Mouse (Mus musculus) stomach, postnatal 0 days (tissue): ENCODE data around the gene Mea1. TPM values are rescaled to one million over a fixed set of nuclear protein-coding genes. Genes with fewer than 3 reads are reported as not detected.

Experiments used
- ATAC-seq: fragments of 200-750 bp; cut with Nextera tagmentation; 2 replicates; pipeline ENCODE4 v1.8.0; 2017; ENCODE audit not compliant: low FRiP score, low TSS enrichment
- DNase-seq: peaks from one replicate; pipeline ENCODE4 v3.0.0-alpha.2; 2016; ENCODE audit warnings: low spot score
- H3K27ac ChIP-seq: fragments of 300-500 bp; sonication (generic); replicated peaks from 2 replicates; pipeline ENCODE4 v1.5.1; 2014; ENCODE audit warnings: mild to moderate bottlenecking, control low read depth
- H3K27me3 ChIP-seq: fragments of 300-500 bp; sonication (generic); 2 replicates; pipeline ENCODE4 v1.6.1; 2014; ENCODE audit warnings: low read length; ENCODE audit not compliant: control insufficient read depth, insufficient read depth
- H3K36me3 ChIP-seq: fragments of 300-500 bp; sonication (generic); 2 replicates; pipeline ENCODE4 v1.6.1; 2014; ENCODE audit warnings: low read length, mixed read lengths; ENCODE audit not compliant: control insufficient read depth, insufficient read depth
- H3K4me1 ChIP-seq: fragments of 300-500 bp; sonication (generic); replicated peaks from 2 replicates; pipeline ENCODE4 v1.6.1; 2014; ENCODE audit warnings: antibody characterized with exemption; ENCODE audit not compliant: control insufficient read depth, insufficient read depth
- H3K4me2 ChIP-seq: fragments of 300-500 bp; sonication (generic); replicated peaks from 2 replicates; pipeline ENCODE4 v1.6.1; 2014; ENCODE audit warnings: low read depth, mild to moderate bottlenecking, control low read depth, moderate library complexity
- H3K4me3 ChIP-seq: fragments of 300-500 bp; sonication (generic); 2 replicates; pipeline ENCODE4 v1.5.1; 2014; ENCODE audit warnings: low read depth, low read length, control low read depth
- H3K9ac ChIP-seq: fragments of 300-500 bp; sonication (generic); 2 replicates; pipeline ENCODE4 v1.6.1; 2014; ENCODE audit warnings: mild to moderate bottlenecking, low read length, control low read depth, mixed read lengths
- H3K9me3 ChIP-seq: fragments of 300-500 bp; sonication (generic); 2 replicates; pipeline ENCODE4 v1.6.1; 2016; ENCODE audit warnings: low read length; ENCODE audit not compliant: control insufficient read depth
- CTCF ChIP-seq: IDR thresholded peaks from 2 replicates; pipeline ENCODE4 v1.5.1; 2016; ENCODE audit warnings: antibody characterized with exemption, low read depth, mild to moderate bottlenecking, moderate library complexity
- EP300 ChIP-seq: optimal IDR thresholded peaks from 2 replicates; pipeline ENCODE3; 2016; ENCODE audit warnings: antibody characterized with exemption
- WGBS: fragments of 180-500 bp; shearing (Covaris S2); extraction: QIAGEN DNeasy Blood & Tissue Kit; methylation state at CpG from one replicate; pipeline ENCODE4 v1.1.7; 2014; 5-methylcytosine and 5-hydroxymethylcytosine counted together
- polyA plus RNA-seq: library from polyadenylated mRNA; unstranded; fragments of >200 nt; fragmentation: Nextera tagmentation; extraction: Ambion mirVana; gene quantifications from 2 replicates; pipeline ENCODE4 v1.2.1, GENCODE M21; 2015

Mea1 gene
- polyA plus RNA-seq, 1 experiment from 2014 or later: 142 TPM

DNA sequence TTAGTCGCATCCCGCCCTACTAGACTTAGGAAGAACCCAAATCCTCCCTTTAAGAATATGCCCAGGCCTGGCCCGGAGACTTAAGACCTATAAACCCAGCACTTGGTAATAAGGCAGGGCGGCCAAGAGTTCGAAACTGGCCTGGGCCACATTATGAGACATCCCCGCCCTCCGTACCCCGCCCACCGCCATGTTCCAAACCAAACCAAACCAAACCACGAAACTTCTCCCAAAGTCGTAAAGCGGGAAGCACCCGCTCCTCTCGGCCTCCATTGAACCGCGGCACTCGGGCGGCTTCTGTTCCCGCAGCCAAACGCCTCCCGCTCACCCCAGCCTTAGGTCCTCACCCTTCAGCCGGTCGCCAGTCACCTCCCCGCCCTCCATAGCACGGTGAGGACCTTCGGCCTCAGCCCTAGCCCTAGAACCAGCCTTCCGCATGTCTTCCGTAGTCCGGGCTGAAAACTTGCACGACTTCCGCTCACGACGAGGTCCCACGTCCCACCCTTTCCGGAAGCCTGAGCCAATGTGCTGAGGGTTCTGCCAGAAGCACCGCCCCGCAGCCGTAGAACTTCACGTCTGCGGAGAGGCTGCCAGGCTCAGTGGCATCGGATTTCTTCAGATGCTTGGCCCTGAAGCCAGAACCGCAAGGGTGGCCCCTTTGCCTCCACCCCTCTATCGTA, 4.6 kb upstream of the Mea1 start, which contains the start of gene Rrp36:
Rrp36 (minus strand) TSS at position 503 of the 680 bp plus-strand sequence.
- Histone ChIP-seq H3K36me3 (peaks cover 14% of the 10 kb centered on the region), H3K27me3 (no peaks in the 10 kb centered on the region), H3K4me2 (peak within 1 kb of the TSS; percentile 71), H3K27ac (peak within 1 kb of the TSS; percentile 90), H3K4me3 (peak within 1 kb of the TSS; percentile 72), H3K4me1 (peaks cover 2% of the 10 kb centered on the region), H3K9ac (peak within 1 kb of the TSS; percentile 76), H3K9me3 (no peaks in the 10 kb centered on the region)
- peak; percentile 93 for DNase-seq
- WGBS: under 1% methylated on average over 43 of the region's 43 CpGs
- ATAC-seq: peak; percentile 91
- TF ChIP-seq EP300: no peak
- no peak for TF ChIP-seq CTCF

DNA sequence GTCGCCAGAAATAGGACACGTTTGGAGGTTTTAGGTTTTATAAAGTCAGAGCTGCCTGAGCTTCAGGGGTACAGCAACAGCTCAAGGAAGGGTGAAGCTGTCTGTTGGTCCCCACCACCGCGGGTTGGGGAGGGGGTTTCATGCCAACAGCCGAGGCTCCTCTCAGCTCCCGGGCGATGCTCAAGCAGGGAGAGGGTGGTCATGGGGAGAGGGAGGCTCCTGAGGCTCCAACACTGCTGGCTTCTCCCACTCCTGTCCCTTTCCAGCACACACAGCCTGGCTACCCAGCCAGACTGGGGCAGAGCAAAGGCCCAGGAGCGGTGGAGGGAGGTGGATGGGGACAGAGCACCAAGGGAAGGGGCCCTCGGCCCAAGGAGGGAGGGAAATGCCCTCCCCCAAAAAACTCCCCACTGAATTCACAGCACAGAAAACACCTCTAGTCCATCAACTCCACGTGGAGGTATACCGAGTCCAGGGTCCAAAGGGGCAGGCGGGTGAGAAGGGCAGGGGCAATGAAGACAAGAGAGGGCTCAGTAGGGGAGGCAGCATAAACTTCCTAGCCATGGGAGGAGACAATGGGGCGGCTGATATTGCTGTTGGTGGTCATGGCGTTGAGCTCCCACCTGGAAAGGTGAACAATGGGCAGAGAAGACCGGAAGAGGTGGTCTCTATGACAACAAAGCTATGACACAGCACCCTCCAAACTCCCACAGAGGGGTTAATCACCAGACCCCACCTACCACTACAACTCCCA, 3.9 kb upstream of the Mea1 start:
- peak overlapping the region; percentile 76 for H3K9ac ChIP-seq
- peaks cover 8% of the 10 kb centered on the region for H3K4me1 ChIP-seq
- peak overlapping the region; percentile 90 for H3K27ac ChIP-seq
- ATAC-seq (peak; percentile 11; the same call in 1 of the 2 replicates), DNase-seq (no peak)
- H3K9me3 ChIP-seq: no peaks in the 10 kb centered on the region
- TF ChIP-seq EP300 (no peak), CTCF (no peak)
- WGBS: 18% methylated on average over 15 of the region's 15 CpGs
- H3K4me2 ChIP-seq: peak overlapping the region; percentile 71
- peak overlapping the region; percentile 72 for H3K4me3 ChIP-seq
- no peaks in the 10 kb centered on the region for H3K27me3 ChIP-seq
- H3K36me3 ChIP-seq: peaks cover 12% of the 10 kb centered on the region

GRCm38 (mm10) chr17:46678911-46679310, 318 bp downstream of the Mea1 start:
- DNase-seq: no peak
- peaks cover 14% of the 10 kb centered on the region for H3K4me1 ChIP-seq
- H3K36me3 ChIP-seq: peaks cover 17% of the 10 kb centered on the region
- no peak for TF ChIP-seq EP300
- no peak for TF ChIP-seq CTCF
- peak overlapping the region; percentile 72 for H3K4me2 ChIP-seq
- WGBS: 25% methylated on average over 9 of the region's 9 CpGs
- 0 out of 2 replicates have a peak overlapping the region, but pooled peaks have one; percentile 88 for H3K4me3 ChIP-seq
- no peaks in the 10 kb centered on the region for H3K27me3 ChIP-seq
- H3K9me3 ChIP-seq: no peaks in the 10 kb centered on the region
- peak overlapping the region; percentile 85 for H3K9ac ChIP-seq
- ATAC-seq: no peak
- H3K27ac ChIP-seq: peak overlapping the region; percentile 49

- Histone ChIP-seq H3K36me3 (peaks cover 25% of the 10 kb centered on the region), H3K4me3 (peak overlapping the region; percentile 88), H3K4me2 (peak overlapping the region; percentile 72), H3K27ac (peak overlapping the region; percentile 90), H3K9ac (peak overlapping the region; percentile 85), H3K9me3 (no peaks in the 10 kb centered on the region), H3K27me3 (no peaks in the 10 kb centered on the region), H3K4me1 (peaks cover 14% of the 10 kb centered on the region)
- DNase-seq: peak; percentile 61
- peak; percentile 6; the same call in 1 of the 2 replicates for ATAC-seq
- WGBS: 2% methylated on average over 34 of the region's 34 CpGs
- no peak for TF ChIP-seq EP300
- TF ChIP-seq CTCF: peak; percentile 61
Measured at GRCm38 (mm10) chr17:46679843-46680759, 1.5 kb downstream of the Mea1 start.

DNA sequence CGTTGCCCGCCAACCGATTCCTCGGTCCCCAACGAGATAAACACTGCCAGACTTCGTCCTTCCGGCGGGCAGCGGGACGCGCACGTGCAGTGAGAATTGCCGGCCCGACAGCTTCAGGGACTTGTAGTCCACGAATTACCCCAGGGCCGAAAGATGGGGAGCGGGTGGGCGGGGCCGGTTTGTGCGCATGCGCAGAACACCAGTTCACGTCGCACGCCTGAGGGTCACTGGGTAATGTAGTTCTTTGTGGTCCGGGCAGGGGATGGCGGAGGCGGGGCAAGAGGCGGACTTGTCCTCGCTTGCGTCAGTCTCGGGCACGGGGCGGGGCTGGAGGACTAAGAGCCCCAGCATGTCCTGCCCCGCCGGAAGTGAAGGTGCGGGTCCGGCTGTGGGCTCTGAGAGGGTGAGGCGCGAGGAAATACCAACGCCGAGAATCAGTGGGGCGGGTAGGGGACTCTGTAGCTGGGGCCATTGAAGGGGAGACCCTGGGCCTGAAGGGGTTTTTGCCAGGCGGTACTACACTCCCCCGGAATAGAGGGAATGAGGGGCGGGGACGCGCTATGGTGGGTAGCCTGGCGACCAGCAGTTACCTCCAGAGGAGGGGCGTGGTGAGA, 2.3 kb downstream of the Mea1 start, which contains the start of gene Klhdc3:
Klhdc3 (minus strand) TSS at position 155 of the 614 bp plus-strand sequence.
- Histone ChIP-seq H3K27ac (peak within 1 kb of the TSS; percentile 90), H3K4me3 (peak within 1 kb of the TSS; percentile 88), H3K9me3 (no peaks in the 10 kb centered on the region), H3K9ac (peak within 1 kb of the TSS; percentile 85), H3K4me1 (peaks cover 14% of the 10 kb centered on the region), H3K4me2 (peak within 1 kb of the TSS; percentile 74), H3K36me3 (peaks cover 30% of the 10 kb centered on the region), H3K27me3 (no peaks in the 10 kb centered on the region)
- DNase-seq (peak; percentile 100), ATAC-seq (peak; percentile 97)
- under 1% methylated on average over 49 of the region's 49 CpGs for WGBS
- TF ChIP-seq CTCF: peak; percentile 6; the same call in 1 of the 2 replicates
- TF ChIP-seq EP300: no peak
